Mouse (Mus musculus) left cerebral cortex, postnatal 36 days (tissue): ENCODE measurements at regions not wholly inside any gene's neighbourhood (a gene's known extent, or its start where the extent isn't known, plus 50 kb on each side); places are given as distances from the start of the nearest gene placed in this dataset.

Source experiments
- DNase-seq, 2 experiments: peaks; one replicate each; pipeline ENCODE4 v3.0.0; 2021 to 2022; ENCODE audit warnings: low spot score in 2 of 2, mixed read lengths in 1 of 2
- intact Hi-C: fragments of 180-260 bp; cut with DNase I; formaldehyde crosslinking; loops from one replicate; pipeline ENCODE4 v1.15.1; 2025

- DNase-seq: no peak
- intact Hi-C loops: no loop called here
These were observed 308.0 kb downstream of the Gbe1 start for GRCm38 (mm10) chr16:70621750-70622149.

- peak; percentile 31 to 39 for DNase-seq
- intact Hi-C loops: no loop called here
These were observed 330.0 kb downstream of the Gbe1 start for GRCm38 (mm10) chr16:70643630-70644264.

- intact Hi-C loops: no loop called here
- DNase-seq: no peak
These were observed 331.0 kb downstream of the Gbe1 start for GRCm38 (mm10) chr16:70644695-70645279.

- no peak for DNase-seq
- intact Hi-C loops: no loop called here
These were observed 340.8 kb downstream of the Gbe1 start for GRCm38 (mm10) chr16:70654429-70655081.

- no peak for DNase-seq
- intact Hi-C loops: no loop called here
These were observed 376.1 kb downstream of the Gbe1 start for GRCm38 (mm10) chr16:70689826-70690225.

- intact Hi-C loops: no loop called here
These were observed 411.1 kb downstream of the Gbe1 start for GRCm38 (mm10) chr16:70724722-70725284.

GRCm38 (mm10) chr16:70725291-70725801, 411.6 kb downstream of the Gbe1 start:
- no peak for DNase-seq
- intact Hi-C loops: no loop called here

More at GRCm38 (mm10) chr16:70724722-70725284, 411.1 kb downstream of the Gbe1 start:
- DNase-seq: no peak

GRCm38 (mm10) chr16:70733016-70733415, 419.3 kb downstream of the Gbe1 start:
- no peak for DNase-seq
- intact Hi-C loops: no loop called here

- DNase-seq: peak; percentile 17 to 19
These were observed 426.3 kb downstream of the Gbe1 start for GRCm38 (mm10) chr16:70740046-70740445.

GRCm38 (mm10) chr16:70754228-70754627, 440.5 kb downstream of the Gbe1 start:
- intact Hi-C loops: no loop called here
- no peak for DNase-seq

More at GRCm38 (mm10) chr16:70740046-70740445, 426.3 kb downstream of the Gbe1 start:
- intact Hi-C loops: no loop called here

GRCm38 (mm10) chr16:70798061-70798460, 484.3 kb downstream of the Gbe1 start:
- no peak for DNase-seq
- intact Hi-C loops: no loop called here

- no peak for DNase-seq
These were observed 489.8 kb downstream of the Gbe1 start for GRCm38 (mm10) chr16:70803549-70803948.

GRCm38 (mm10) chr16:70825910-70826309, 512.2 kb downstream of the Gbe1 start:
- intact Hi-C loops: no loop called here
- DNase-seq: no peak

More at GRCm38 (mm10) chr16:70803549-70803948, 489.8 kb downstream of the Gbe1 start:
- intact Hi-C loops: no loop called here

- intact Hi-C loops: loop anchor here (10.0 kb wide), 1 partner anchor 360 kb away; no protein-coding TSS in a partner anchor
- peak; percentile 43 for DNase-seq
These were observed 521.3 kb downstream of the Gbe1 start for GRCm38 (mm10) chr16:70835006-70835405.

GRCm38 (mm10) chr16:70838139-70838538, 524.4 kb downstream of the Gbe1 start:
- DNase-seq: no peak
- intact Hi-C loops: loop anchor here (10.0 kb wide), 1 partner anchor 357 kb away; no protein-coding TSS in a partner anchor

- intact Hi-C loops: no loop called here
- DNase-seq: no peak
These were observed 554.5 kb downstream of the Gbe1 start for GRCm38 (mm10) chr16:70868241-70868640.

GRCm38 (mm10) chr16:70869205-70869604, 555.5 kb downstream of the Gbe1 start:
- DNase-seq: no peak
- intact Hi-C loops: no loop called here

GRCm38 (mm10) chr16:70874080-70874479, 560.3 kb downstream of the Gbe1 start:
- no peak for DNase-seq

GRCm38 (mm10) chr16:70880678-70881077, 566.9 kb downstream of the Gbe1 start:
- DNase-seq: peak in 1 of 2 experiments; percentile 24
- intact Hi-C loops: loop anchor here (5.0 kb wide), 1 partner anchor 317 kb away; no protein-coding TSS in a partner anchor

More at GRCm38 (mm10) chr16:70874080-70874479, 560.3 kb downstream of the Gbe1 start:
- intact Hi-C loops: no loop called here
